Mouse (Mus musculus): Measurements from ENCODE around the gene Rpap3. TPM values are rescaled to one million over a fixed set of nuclear protein-coding genes. Genes with fewer than 3 reads are reported as not detected.

Gene Rpap3
- polyA plus RNA-seq, 1 experiment from 2014 or later = 41.5 TPM

DNA sequence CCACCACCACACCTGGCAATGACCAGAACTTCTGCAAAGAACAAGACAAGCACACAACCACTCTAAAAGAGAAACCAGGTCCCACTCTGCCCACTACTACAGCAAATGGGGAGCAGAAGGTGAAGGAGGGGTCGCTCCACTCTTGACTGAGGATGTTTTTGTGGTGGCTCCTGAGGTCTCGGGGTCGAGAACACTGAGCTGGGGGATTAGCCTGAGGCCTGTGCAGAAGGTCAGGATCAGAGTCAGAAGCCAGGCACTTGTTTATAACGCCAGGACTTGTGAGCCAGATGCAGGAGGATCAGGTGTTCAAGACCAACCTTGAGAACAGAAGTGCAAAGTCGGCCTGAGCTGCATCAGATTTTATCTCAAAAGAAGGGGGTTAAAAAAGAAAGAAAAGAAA, 21.9 kb upstream of the Rpap3 start:
- 85% methylated on average over 5 of the region's 5 CpGs for WGBS
- no peak for ATAC-seq (ENCODE audit: low read depth)
- H3K9me3 ChIP-seq (ENCODE audit: control insufficient read depth, low read length) = no peaks in the 10 kb centered on the region

DNA sequence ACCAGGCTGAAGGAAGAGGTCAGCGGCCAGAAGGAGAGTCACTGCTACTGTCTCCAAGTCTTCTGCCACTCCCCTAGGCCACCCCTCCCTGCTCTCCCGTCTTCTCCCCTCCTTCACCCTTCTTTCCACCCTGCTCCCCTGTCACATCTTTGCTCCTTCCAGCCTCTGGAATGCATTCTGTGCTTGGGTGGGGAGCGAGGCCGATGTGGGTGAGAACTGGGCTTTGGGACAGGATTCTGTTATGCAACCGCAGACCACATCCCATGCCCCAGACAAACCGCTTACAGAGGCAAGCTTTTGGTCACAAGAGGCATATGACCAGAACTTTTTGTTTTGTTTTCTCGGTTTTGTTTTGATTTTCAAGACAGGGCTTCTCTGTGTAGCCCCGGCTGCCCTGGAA, 21.4 kb upstream of the Rpap3 start:
- Histone ChIP-seq H3K9me3 (ENCODE audit: control insufficient read depth, low read length) (no peaks in the 10 kb centered on the region), H3K27ac (ENCODE audit: low read depth, low read length) (no peak overlapping the region), H3K4me3 (ENCODE audit: low read depth, low read length) (no peak overlapping the region), H3K4me1 (ENCODE audit: control insufficient read depth, insufficient read depth, low read length) (no peaks in the 10 kb centered on the region), H3K4me2 (ENCODE audit: low read depth, low read length) (no peak overlapping the region), H3K36me3 (ENCODE audit: control insufficient read depth, insufficient read depth, low read length) (no peaks in the 10 kb centered on the region), H3K27me3 (ENCODE audit: control insufficient read depth, insufficient read depth, low read length) (no peaks in the 10 kb centered on the region), H3K9ac (replicated peaks; ENCODE audit: low read depth, low read length) (no peak overlapping the region)
- no peak for ATAC-seq (ENCODE audit: low read depth)
- 81% methylated on average over 8 of the region's 8 CpGs for WGBS

More for the DNA sequence above, 21.9 kb upstream of the Rpap3 start:
- no peaks in the 10 kb centered on the region for H3K36me3 ChIP-seq (ENCODE audit: control insufficient read depth, insufficient read depth, low read length)
- no peaks in the 10 kb centered on the region for H3K4me1 ChIP-seq (ENCODE audit: control insufficient read depth, insufficient read depth, low read length)
- H3K9ac ChIP-seq (replicated peaks; ENCODE audit: low read depth, low read length) = no peak overlapping the region
- no peak overlapping the region for H3K4me3 ChIP-seq (ENCODE audit: low read depth, low read length)
- no peaks in the 10 kb centered on the region for H3K27me3 ChIP-seq (ENCODE audit: control insufficient read depth, insufficient read depth, low read length)
- H3K4me2 ChIP-seq (ENCODE audit: low read depth, low read length) = no peak overlapping the region
- no peak overlapping the region for H3K27ac ChIP-seq (ENCODE audit: low read depth, low read length)

DNA sequence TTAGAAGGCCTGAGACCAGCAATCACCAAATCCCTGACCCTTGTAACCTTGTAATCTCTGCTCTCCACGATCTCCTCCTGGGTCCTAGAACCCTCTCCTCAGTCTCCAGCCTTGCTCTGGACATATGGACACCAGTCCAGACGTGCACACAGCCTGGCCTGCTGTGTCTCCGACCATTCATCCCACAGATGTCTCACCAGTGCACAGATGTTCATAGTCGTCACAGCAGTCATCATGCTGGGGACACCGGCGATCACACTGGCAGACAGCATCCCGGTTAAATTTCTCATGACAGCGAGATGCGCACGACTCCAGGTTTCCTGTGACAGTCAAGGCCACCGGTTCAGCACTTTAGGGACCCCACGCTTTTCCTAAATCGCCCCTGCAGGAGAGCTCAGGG, 20.7 kb upstream of the Rpap3 start:
- no peak overlapping the region for H3K4me3 ChIP-seq (ENCODE audit: low read depth, low read length)
- H3K36me3 ChIP-seq (ENCODE audit: control insufficient read depth, insufficient read depth, low read length) = no peaks in the 10 kb centered on the region
- no peak for ATAC-seq (ENCODE audit: low read depth)
- H3K27ac ChIP-seq (ENCODE audit: low read depth, low read length) = no peak overlapping the region
- H3K4me2 ChIP-seq (ENCODE audit: low read depth, low read length) = no peak overlapping the region
- H3K27me3 ChIP-seq (ENCODE audit: control insufficient read depth, insufficient read depth, low read length) = no peaks in the 10 kb centered on the region
- no peak overlapping the region for H3K9ac ChIP-seq (replicated peaks; ENCODE audit: low read depth, low read length)
- 77% methylated on average over 13 of the region's 13 CpGs for WGBS
- H3K4me1 ChIP-seq (ENCODE audit: control insufficient read depth, insufficient read depth, low read length) = 0 out of 2 replicates have a peak, but pooled peaks cover 1% of the 10 kb centered on the region
- no peaks in the 10 kb centered on the region for H3K9me3 ChIP-seq (ENCODE audit: control insufficient read depth, low read length)

DNA sequence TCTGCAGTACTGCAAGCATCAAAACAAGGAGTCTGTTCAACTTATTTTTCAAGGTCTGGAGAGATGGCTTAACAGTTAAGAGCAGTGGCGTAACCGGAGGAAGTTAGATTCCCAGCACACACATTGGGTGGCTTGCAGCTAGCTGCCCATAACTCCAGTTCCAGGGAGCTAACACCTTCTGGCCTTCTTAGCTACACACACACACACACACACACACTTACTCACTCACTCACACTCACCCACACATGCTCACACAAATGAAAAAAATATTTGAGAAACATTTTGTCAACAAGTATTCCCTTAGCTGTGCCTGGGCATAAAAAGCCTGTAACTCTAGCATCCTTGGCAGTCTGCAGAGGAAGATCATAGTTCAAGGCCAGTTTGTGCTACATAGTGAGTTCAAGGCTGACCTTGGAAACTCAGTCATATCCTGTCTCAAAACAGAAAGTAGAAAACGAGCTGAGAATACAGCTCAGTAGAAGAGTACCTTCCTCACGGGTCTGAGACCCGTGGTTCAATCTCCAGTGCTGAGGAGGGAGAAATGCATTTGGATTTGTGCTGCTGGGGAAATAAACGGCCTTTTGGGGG, 19.7 kb upstream of the Rpap3 start:
- 0 out of 2 replicates have a peak, but pooled peaks cover 5% of the 10 kb centered on the region for H3K4me1 ChIP-seq (ENCODE audit: control insufficient read depth, insufficient read depth, low read length)
- no peaks in the 10 kb centered on the region for H3K9me3 ChIP-seq (ENCODE audit: control insufficient read depth, low read length)
- no peak overlapping the region for H3K4me2 ChIP-seq (ENCODE audit: low read depth, low read length)
- H3K27me3 ChIP-seq (ENCODE audit: control insufficient read depth, insufficient read depth, low read length) = no peaks in the 10 kb centered on the region
- ATAC-seq (ENCODE audit: low read depth) = no peak
- H3K27ac ChIP-seq (ENCODE audit: low read depth, low read length) = no peak overlapping the region
- no peak overlapping the region for H3K4me3 ChIP-seq (ENCODE audit: low read depth, low read length)
- WGBS = 84% methylated on average over 6 of the region's 6 CpGs
- H3K36me3 ChIP-seq (ENCODE audit: control insufficient read depth, insufficient read depth, low read length) = no peaks in the 10 kb centered on the region
- H3K9ac ChIP-seq (replicated peaks; ENCODE audit: low read depth, low read length) = no peak overlapping the region

DNA sequence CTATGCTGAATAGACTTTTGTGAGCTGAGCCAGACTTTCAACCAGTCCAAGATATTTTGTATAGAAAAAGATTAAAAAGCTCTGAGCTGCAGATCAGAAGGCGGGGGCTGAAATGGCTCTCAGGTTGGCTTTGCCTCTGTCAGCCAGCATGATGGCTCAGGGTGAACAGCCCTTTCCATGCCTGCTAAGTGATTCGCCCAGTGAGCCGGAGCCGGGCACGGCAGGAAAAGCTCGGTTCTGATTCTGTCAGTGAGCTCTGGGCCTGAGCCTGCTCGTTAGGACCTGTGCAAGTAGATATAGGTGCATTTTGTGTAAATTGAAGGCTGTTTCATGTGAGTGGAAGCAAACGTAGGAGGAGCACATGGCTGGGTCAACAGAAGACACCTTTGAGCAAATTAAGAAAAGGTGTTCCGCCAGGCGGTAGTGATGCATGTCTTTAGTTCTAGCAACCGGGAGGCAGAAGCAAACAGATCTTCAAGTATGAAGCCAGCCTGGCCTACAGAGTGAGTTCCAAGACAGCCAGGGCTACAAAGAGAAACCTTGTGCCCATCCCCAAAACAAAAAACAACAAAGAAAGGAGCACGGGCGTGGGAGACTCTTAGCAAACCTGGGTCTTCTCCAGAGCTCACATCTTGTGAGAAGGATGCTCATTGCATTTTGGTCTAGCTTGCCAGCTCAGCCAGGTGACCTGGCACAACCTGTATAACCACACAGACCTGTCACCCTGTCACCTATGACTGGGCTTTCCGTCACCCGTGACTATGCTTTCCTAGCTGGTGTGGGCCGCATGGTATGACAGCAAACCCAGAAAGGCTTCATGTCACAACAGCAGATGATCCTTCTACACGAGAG, 18.9 kb upstream of the Rpap3 start:
- Histone ChIP-seq H3K27me3 (ENCODE audit: control insufficient read depth, insufficient read depth, low read length) (no peaks in the 10 kb centered on the region), H3K9me3 (ENCODE audit: control insufficient read depth, low read length) (no peaks in the 10 kb centered on the region), H3K9ac (replicated peaks; ENCODE audit: low read depth, low read length) (no peak overlapping the region), H3K4me2 (ENCODE audit: low read depth, low read length) (no peak overlapping the region), H3K27ac (ENCODE audit: low read depth, low read length) (no peak overlapping the region), H3K4me3 (ENCODE audit: low read depth, low read length) (no peak overlapping the region), H3K4me1 (ENCODE audit: control insufficient read depth, insufficient read depth, low read length) (0 out of 2 replicates have a peak, but pooled peaks cover 5% of the 10 kb centered on the region), H3K36me3 (ENCODE audit: control insufficient read depth, insufficient read depth, low read length) (no peaks in the 10 kb centered on the region)
- WGBS = 90% methylated on average over 17 of the region's 17 CpGs
- no peak for ATAC-seq (ENCODE audit: low read depth)

DNA sequence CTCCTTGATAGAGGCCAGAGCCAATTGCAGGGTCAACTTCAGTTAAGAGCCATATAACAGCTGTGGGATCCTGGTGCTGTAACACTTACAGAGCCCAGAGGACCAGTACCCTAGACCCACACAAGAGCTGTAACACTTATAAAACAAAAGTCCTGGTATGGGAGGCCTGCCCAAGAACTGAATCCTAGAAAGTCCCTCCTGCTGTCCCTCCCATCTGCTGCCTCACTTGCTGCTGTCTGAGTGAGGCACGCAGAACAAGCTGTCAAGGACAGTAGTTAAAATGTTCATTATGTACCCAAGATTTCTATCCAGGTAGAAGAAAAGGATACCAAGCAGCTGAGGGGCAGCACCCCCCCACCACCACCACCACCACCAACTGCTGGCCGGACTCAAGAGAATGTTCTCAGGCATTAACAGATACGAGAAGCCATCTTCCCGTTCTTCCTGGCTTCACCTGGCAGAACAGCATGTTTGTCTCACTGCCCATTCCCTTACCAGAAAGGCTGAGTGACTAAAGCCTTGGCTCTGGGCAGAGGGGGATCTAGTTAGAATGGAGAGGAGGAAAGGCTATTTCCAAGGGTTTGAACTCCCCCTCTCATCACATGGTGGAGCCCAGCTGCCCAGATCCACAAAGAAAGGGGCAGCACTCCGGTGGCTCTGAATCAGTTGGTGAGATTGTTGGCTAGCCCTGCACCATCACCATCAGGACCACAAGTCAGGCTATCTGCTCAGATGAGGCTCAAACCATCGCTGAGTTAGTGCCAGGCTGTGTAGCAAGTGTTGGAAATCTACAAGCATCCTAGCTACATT, 18.1 kb upstream of the Rpap3 start:
- 0 out of 2 replicates have a peak, but pooled peaks cover 5% of the 10 kb centered on the region for H3K4me1 ChIP-seq (ENCODE audit: control insufficient read depth, insufficient read depth, low read length)
- no peaks in the 10 kb centered on the region for H3K27me3 ChIP-seq (ENCODE audit: control insufficient read depth, insufficient read depth, low read length)
- no peaks in the 10 kb centered on the region for H3K36me3 ChIP-seq (ENCODE audit: control insufficient read depth, insufficient read depth, low read length)
- H3K9ac ChIP-seq (replicated peaks; ENCODE audit: low read depth, low read length) = no peak overlapping the region
- no peak overlapping the region for H3K4me2 ChIP-seq (ENCODE audit: low read depth, low read length)
- 87% methylated on average over 6 of the region's 6 CpGs for WGBS
- no peak overlapping the region for H3K27ac ChIP-seq (ENCODE audit: low read depth, low read length)
- no peak for ATAC-seq (ENCODE audit: low read depth)
- H3K9me3 ChIP-seq (ENCODE audit: control insufficient read depth, low read length) = no peaks in the 10 kb centered on the region
- no peak overlapping the region for H3K4me3 ChIP-seq (ENCODE audit: low read depth, low read length)

DNA sequence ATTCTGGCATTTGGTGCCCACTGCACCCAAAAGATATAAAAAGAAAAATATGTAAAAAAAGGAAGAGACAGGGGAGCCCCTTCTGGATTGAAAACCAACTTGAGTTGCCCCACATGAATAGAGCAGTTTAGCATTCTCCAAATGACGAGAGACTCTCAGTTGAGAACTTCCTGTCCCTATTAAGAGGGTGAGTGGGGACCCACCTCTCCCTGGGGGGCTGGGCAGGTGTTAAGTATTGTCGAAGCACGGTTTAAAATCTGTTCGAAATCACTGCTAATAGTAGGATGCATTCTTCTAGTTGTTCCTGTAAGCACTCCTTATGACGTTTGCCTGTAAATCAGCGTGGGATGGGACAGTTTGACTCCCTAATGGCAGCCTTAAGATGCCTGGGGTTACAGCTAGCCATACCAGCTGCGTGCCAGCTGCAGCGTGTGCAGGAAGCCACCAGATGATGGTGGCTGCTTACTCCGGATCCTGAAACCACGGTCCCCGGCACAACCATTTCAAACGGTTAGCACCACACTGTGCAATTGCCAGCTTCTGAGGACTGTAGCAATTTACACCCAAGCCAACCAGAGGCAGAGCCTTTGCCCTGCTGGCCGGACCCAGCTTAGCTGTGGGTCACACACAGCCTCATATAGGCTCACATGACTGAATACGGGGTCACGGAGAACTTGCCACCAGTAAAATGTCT, 15.5 kb upstream of the Rpap3 start:
- Histone ChIP-seq H3K27ac (ENCODE audit: low read depth, low read length) (no peak overlapping the region), H3K4me1 (ENCODE audit: control insufficient read depth, insufficient read depth, low read length) (0 out of 2 replicates have a peak, but pooled peaks cover 5% of the 10 kb centered on the region), H3K9me3 (ENCODE audit: control insufficient read depth, low read length) (no peaks in the 10 kb centered on the region), H3K9ac (replicated peaks; ENCODE audit: low read depth, low read length) (no peak overlapping the region), H3K4me2 (ENCODE audit: low read depth, low read length) (no peak overlapping the region), H3K27me3 (ENCODE audit: control insufficient read depth, insufficient read depth, low read length) (no peaks in the 10 kb centered on the region), H3K36me3 (ENCODE audit: control insufficient read depth, insufficient read depth, low read length) (no peaks in the 10 kb centered on the region), H3K4me3 (ENCODE audit: low read depth, low read length) (no peak overlapping the region)
- WGBS = 54% methylated on average over 15 of the region's 15 CpGs
- no peak for ATAC-seq (ENCODE audit: low read depth)

DNA sequence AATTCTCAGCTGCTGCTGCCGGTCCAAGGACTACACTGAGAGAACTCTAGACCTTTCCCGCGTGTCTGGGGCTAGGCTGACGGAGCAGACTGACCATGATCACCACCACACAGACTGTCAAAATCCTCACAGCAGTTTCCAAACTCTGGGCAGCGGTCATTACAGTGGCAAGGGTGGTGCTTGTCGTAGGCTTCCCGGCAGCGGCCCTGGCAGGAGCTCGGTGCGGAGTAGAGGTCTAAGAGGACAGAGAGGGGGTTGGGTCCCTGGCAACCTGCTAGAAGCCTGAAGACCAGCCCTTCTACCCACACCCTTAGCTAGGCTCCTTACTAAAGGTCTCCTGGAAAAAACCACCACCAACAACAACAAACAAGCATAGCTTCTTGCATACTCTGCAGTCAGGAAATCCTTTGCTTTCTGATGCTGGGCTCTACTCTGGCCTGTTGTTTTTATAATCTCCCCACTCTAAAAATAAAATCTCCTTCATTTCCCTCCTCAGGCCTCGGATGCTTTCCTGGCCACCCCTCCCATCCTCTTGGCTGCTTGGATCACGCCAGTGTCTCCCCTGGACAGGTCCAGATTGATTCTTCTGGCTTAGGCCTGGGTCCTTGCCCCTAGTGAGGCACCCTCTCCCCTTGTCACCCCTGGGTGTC, 14.5 kb upstream of the Rpap3 start:
- 0 out of 2 replicates have a peak, but pooled peaks cover 5% of the 10 kb centered on the region for H3K4me1 ChIP-seq (ENCODE audit: control insufficient read depth, insufficient read depth, low read length)
- no peaks in the 10 kb centered on the region for H3K27me3 ChIP-seq (ENCODE audit: control insufficient read depth, insufficient read depth, low read length)
- H3K4me3 ChIP-seq (ENCODE audit: low read depth, low read length) = no peak overlapping the region
- ATAC-seq (ENCODE audit: low read depth) = no peak
- no peak overlapping the region for H3K27ac ChIP-seq (ENCODE audit: low read depth, low read length)
- no peak overlapping the region for H3K9ac ChIP-seq (replicated peaks; ENCODE audit: low read depth, low read length)
- H3K36me3 ChIP-seq (ENCODE audit: control insufficient read depth, insufficient read depth, low read length) = no peaks in the 10 kb centered on the region
- no peak overlapping the region for H3K4me2 ChIP-seq (ENCODE audit: low read depth, low read length)
- H3K9me3 ChIP-seq (ENCODE audit: control insufficient read depth, low read length) = no peaks in the 10 kb centered on the region
- 75% methylated on average over 12 of the region's 12 CpGs for WGBS
